Comparison of ENCODE assay signal across 10 mouse cellular contexts in genomic region chr13:93889991-93890390, GRCm38 (mm10).
"Had no signal": no experiment of that assay in that cellular context is flagged by ENCODE, and none has a peak within 500 bp of the region (broad histone marks: within the 10 kb centered on the region; RNA-seq: fewer than 3 reads in every experiment).

No protein-coding gene starts in this region.

- H3K9ac ChIP-seq: liver, embryonic 12.5 days; lung, embryonic 15.5 days; midbrain, embryonic 15.5 days; neural tube, embryonic 12.5 days had no signal

- ATAC-seq: hindbrain, embryonic 16.5 days; inflammation-experienced regulatory T-cells, adult 6 months; liver, embryonic 12.5 days; midbrain, embryonic 15.5 days had no signal

- H3K4me2 ChIP-seq: liver, embryonic 12.5 days; lung, embryonic 15.5 days; midbrain, embryonic 15.5 days; neural tube, embryonic 12.5 days had no signal

- H3K27me3 ChIP-seq: liver, embryonic 12.5 days; lung, embryonic 15.5 days; midbrain, embryonic 15.5 days; neural tube, embryonic 12.5 days had no signal

- H3K4me1 ChIP-seq: liver, embryonic 12.5 days; midbrain, embryonic 15.5 days; neural tube, embryonic 12.5 days had no signal

- H3K36me3 ChIP-seq: liver, embryonic 12.5 days; lung, embryonic 15.5 days; midbrain, embryonic 15.5 days; neural tube, embryonic 12.5 days had no signal

- DNase-seq: left cerebral cortex, postnatal 4 days; lung, postnatal 14 days; thymus, postnatal 4 days had no signal

- H3K9me3 ChIP-seq: liver, embryonic 12.5 days; lung, embryonic 15.5 days; midbrain, embryonic 15.5 days; neural tube, embryonic 12.5 days had no signal

- H3K27ac ChIP-seq: liver, embryonic 12.5 days; lung, embryonic 15.5 days; midbrain, embryonic 15.5 days; neural tube, embryonic 12.5 days; stomach, postnatal 0 days had no signal

- H3K4me3 ChIP-seq: liver, embryonic 12.5 days; lung, embryonic 15.5 days; midbrain, embryonic 15.5 days; neural tube, embryonic 12.5 days had no signal
